Mouse (Mus musculus) monocyte, adult 2 months (primary cell): ENCODE data around the gene Hlcs.

Experiments used
- DNase-seq, 2 experiments: peaks; one replicate each; pipeline ENCODE4 v3.0.0; 2022; ENCODE audit warnings: low spot score in 2 of 2, low read depth in 1 of 2

Gene Hlcs

GRCm38 (mm10) chr16:94114693-94115092 lies 198.7 kb downstream of the Hlcs start:
- DNase-seq = no peak

- DNase-seq = no peak
These were observed 200.2 kb downstream of the Hlcs start for GRCm38 (mm10) chr16:94113160-94113559.

- DNase-seq = no peak
These were observed 215.5 kb downstream of the Hlcs start for GRCm38 (mm10) chr16:94097724-94098455.

- no peak for DNase-seq
These were observed 216.9 kb downstream of the Hlcs start for GRCm38 (mm10) chr16:94096479-94096878.

- DNase-seq = no peak
These were observed 218.1 kb downstream of the Hlcs start for GRCm38 (mm10) chr16:94095109-94095822.

GRCm38 (mm10) chr16:94094251-94095108 lies 218.9 kb downstream of the Hlcs start:
- no peak for DNase-seq

GRCm38 (mm10) chr16:94093151-94093863 lies 220.1 kb downstream of the Hlcs start:
- DNase-seq = no peak

GRCm38 (mm10) chr16:94092511-94093150 lies 220.7 kb downstream of the Hlcs start:
- DNase-seq = no peak

GRCm38 (mm10) chr16:94088819-94089692 lies 224.3 kb downstream of the Hlcs start:
- no peak for DNase-seq

- no peak for DNase-seq
These were observed 225.1 kb downstream of the Hlcs start for GRCm38 (mm10) chr16:94088226-94088748.

GRCm38 (mm10) chr16:94087570-94088225 lies 225.7 kb downstream of the Hlcs start:
- no peak for DNase-seq

- no peak for DNase-seq
These were observed 226.4 kb downstream of the Hlcs start for GRCm38 (mm10) chr16:94086701-94087569.

- DNase-seq = no peak
These were observed 227.6 kb downstream of the Hlcs start for GRCm38 (mm10) chr16:94085603-94086285.

GRCm38 (mm10) chr16:94084711-94085602 lies 228.4 kb downstream of the Hlcs start, which contains the start of gene Sim2:
TSS of gene Sim2 (plus strand) at chr16:94084931.
- no peak for DNase-seq

- DNase-seq = no peak
These were observed 229.4 kb downstream of the Hlcs start for GRCm38 (mm10) chr16:94083848-94084525.
